In genomic region chr2:25131601-25132000, GRCm38 (mm10) we compare ENCODE assay signal across 33 mouse cellular contexts. TPM values are rescaled to one million over a fixed set of nuclear protein-coding genes. Genes with fewer than 3 reads are reported as not detected.
DNase-seq lines count a peak whose midpoint lies in the region; ATAC-seq and TF ChIP-seq lines count a peak whose summit lies in the region.
"Had no signal": no experiment of that assay in that cellular context is flagged by ENCODE, and none has a peak within 500 bp of the region (broad histone marks: within the 10 kb centered on the region; RNA-seq: fewer than 3 reads in every experiment).

No protein-coding gene starts in this region.

- no peak overlapping the region for H3K9ac ChIP-seq in hindbrain, postnatal 0 days (replicated peaks; ENCODE audit: low read length)
- H3K9ac ChIP-seq in liver, embryonic 11.5 days (ENCODE audit: low read depth, low read length), result 0 out of 2 replicates have a peak overlapping the region, but pooled peaks have one; percentile 20
- no peak overlapping the region for H3K9ac ChIP-seq in liver, embryonic 16.5 days (ENCODE audit: low read depth, low read length)
- no peak overlapping the region for H3K9ac ChIP-seq in kidney, embryonic 16.5 days (replicated peaks; ENCODE audit: low read length)
- no peak overlapping the region for H3K9ac ChIP-seq in heart, embryonic 11.5 days (ENCODE audit: low read depth, low read length)
- H3K9ac ChIP-seq: embryonic facial prominence, embryonic 13.5 days; forebrain, postnatal 0 days; hindbrain, embryonic 12.5 days; neural tube, embryonic 12.5 days had no signal

- H3K4me3 ChIP-seq in hindbrain, embryonic 10.5 days, result no peak overlapping the region
- H3K4me3 ChIP-seq in hindbrain, postnatal 0 days (ENCODE audit: low read length), result no peak overlapping the region
- no peak overlapping the region for H3K4me3 ChIP-seq in liver, embryonic 11.5 days (ENCODE audit: low read depth, low read length)
- H3K4me3 ChIP-seq in liver, embryonic 16.5 days (ENCODE audit: low read depth, low read length), result no peak overlapping the region
- H3K4me3 ChIP-seq in kidney, embryonic 16.5 days (ENCODE audit: low read length), result no peak overlapping the region
- H3K4me3 ChIP-seq in heart, embryonic 11.5 days (ENCODE audit: low read depth, low read length), result no peak overlapping the region
- H3K4me3 ChIP-seq: embryonic facial prominence, embryonic 13.5 days; heart, adult 2 months; hindbrain, embryonic 12.5 days; myocyte; neural tube, embryonic 12.5 days had no signal

- no peak overlapping the region for H3K4me2 ChIP-seq in hindbrain, postnatal 0 days (ENCODE audit: low read depth, low read length)
- peak overlapping the region; percentile 23; the same call in 1 of the 2 replicates for H3K4me2 ChIP-seq in liver, embryonic 11.5 days
- H3K4me2 ChIP-seq in liver, embryonic 16.5 days (ENCODE audit: low read depth, low read length), result no peak overlapping the region
- H3K4me2 ChIP-seq in kidney, embryonic 16.5 days (replicated peaks; ENCODE audit: low read depth, low read length), result no peak overlapping the region
- H3K4me2 ChIP-seq in heart, embryonic 11.5 days, result no peak overlapping the region
- H3K4me2 ChIP-seq: embryonic facial prominence, embryonic 13.5 days; hindbrain, embryonic 12.5 days; midbrain, embryonic 11.5 days; neural tube, embryonic 12.5 days had no signal

- H3K4me1 ChIP-seq in hindbrain, embryonic 10.5 days (replicated peaks), result peaks cover 47% of the 10 kb centered on the region
- H3K4me1 ChIP-seq in hindbrain, postnatal 0 days (ENCODE audit: insufficient read depth, low read length), result peaks cover 3% of the 10 kb centered on the region; the same call in 1 of the 2 replicates
- H3K4me1 ChIP-seq in liver, embryonic 11.5 days (replicated peaks; ENCODE audit: control insufficient read depth, insufficient read depth, low read length), result peaks cover 15% of the 10 kb centered on the region
- H3K4me1 ChIP-seq in liver, embryonic 16.5 days (ENCODE audit: control insufficient read depth, low read depth, low read length), result peaks cover 14% of the 10 kb centered on the region
- peaks cover 17% of the 10 kb centered on the region for H3K4me1 ChIP-seq in kidney, embryonic 16.5 days (ENCODE audit: insufficient read depth, low read length)
- H3K4me1 ChIP-seq in heart, embryonic 11.5 days (ENCODE audit: control insufficient read depth, insufficient read depth, low read length), result peaks cover 13% of the 10 kb centered on the region

- H3K27me3 ChIP-seq in hindbrain, embryonic 10.5 days (ENCODE audit: insufficient read depth, poor library complexity, severe bottlenecking), result no peaks in the 10 kb centered on the region
- no peaks in the 10 kb centered on the region for H3K27me3 ChIP-seq in hindbrain, postnatal 0 days (ENCODE audit: insufficient read depth, low read length)
- no peaks in the 10 kb centered on the region for H3K27me3 ChIP-seq in liver, embryonic 11.5 days (replicated peaks; ENCODE audit: control insufficient read depth, insufficient read depth, low read length)
- H3K27me3 ChIP-seq in liver, embryonic 16.5 days (ENCODE audit: control insufficient read depth, insufficient read depth, low read depth, low read length), result no peaks in the 10 kb centered on the region
- no peaks in the 10 kb centered on the region for H3K27me3 ChIP-seq in kidney, embryonic 16.5 days (ENCODE audit: insufficient read depth, low read length)
- no peaks in the 10 kb centered on the region for H3K27me3 ChIP-seq in heart, embryonic 11.5 days (ENCODE audit: control insufficient read depth, insufficient read depth, low read length)
- H3K27me3 ChIP-seq: embryonic facial prominence, embryonic 13.5 days; hindbrain, embryonic 12.5 days; neural tube, embryonic 12.5 days had no signal

- intact Hi-C loops in heart, postnatal 14 days (cut with DNase I), result no loop called here

- no peaks in the 10 kb centered on the region for H3K9me3 ChIP-seq in hindbrain, embryonic 10.5 days
- H3K9me3 ChIP-seq in hindbrain, postnatal 0 days (ENCODE audit: low read length), result no peaks in the 10 kb centered on the region
- no peaks in the 10 kb centered on the region for H3K9me3 ChIP-seq in liver, embryonic 11.5 days (ENCODE audit: control insufficient read depth, low read length)
- H3K9me3 ChIP-seq in liver, embryonic 16.5 days (replicated peaks; ENCODE audit: control insufficient read depth, low read length), result no peaks in the 10 kb centered on the region
- H3K9me3 ChIP-seq in kidney, embryonic 16.5 days (ENCODE audit: low read length), result no peaks in the 10 kb centered on the region
- no peaks in the 10 kb centered on the region for H3K9me3 ChIP-seq in heart, embryonic 11.5 days (replicated peaks; ENCODE audit: control insufficient read depth, low read length)
- H3K9me3 ChIP-seq: embryonic facial prominence, embryonic 13.5 days; hindbrain, embryonic 12.5 days; neural tube, embryonic 12.5 days had no signal

- TF ChIP-seq CTCF in hindbrain, postnatal 0 days (IDR thresholded peaks at IDR 0.05; ENCODE audit: low read depth), result no peak

- ATAC-seq in hindbrain, postnatal 0 days, result no peak
- ATAC-seq in liver, embryonic 11.5 days (replicated peaks; ENCODE audit: low FRiP score), result peak; percentile 88
- ATAC-seq in liver, embryonic 16.5 days (ENCODE audit: low read depth), result peak; percentile 78
- ATAC-seq in megakaryocyte-erythroid progenitor cell, adult 5-6 weeks (replicated peaks; ENCODE audit: low FRiP score, low TSS enrichment, poor library complexity, severe bottlenecking), result peak; percentile 81
- no peak for ATAC-seq in kidney, embryonic 16.5 days (ENCODE audit: low FRiP score, low TSS enrichment)
- no peak for ATAC-seq in heart, embryonic 11.5 days (replicated peaks; ENCODE audit: insufficient number of reproducible peaks, low FRiP score, low TSS enrichment)
- ATAC-seq: forebrain, postnatal 0 days; intestine, embryonic 16.5 days had no signal

- no peaks in the 10 kb centered on the region for H3K36me3 ChIP-seq in hindbrain, embryonic 10.5 days
- no peaks in the 10 kb centered on the region for H3K36me3 ChIP-seq in hindbrain, postnatal 0 days (ENCODE audit: insufficient read depth, low read length)
- H3K36me3 ChIP-seq in liver, embryonic 11.5 days (ENCODE audit: control insufficient read depth, insufficient read depth, low read length), result no peaks in the 10 kb centered on the region
- no peaks in the 10 kb centered on the region for H3K36me3 ChIP-seq in liver, embryonic 16.5 days (ENCODE audit: control insufficient read depth, insufficient read depth)
- no peaks in the 10 kb centered on the region for H3K36me3 ChIP-seq in kidney, embryonic 16.5 days (ENCODE audit: insufficient read depth, low read length)
- H3K36me3 ChIP-seq in heart, embryonic 11.5 days (ENCODE audit: control insufficient read depth, insufficient read depth, low read length), result no peaks in the 10 kb centered on the region
- H3K36me3 ChIP-seq: embryonic facial prominence, embryonic 13.5 days; hindbrain, embryonic 12.5 days; neural tube, embryonic 12.5 days had no signal

- DNase-seq in hindbrain, embryonic 10.5 days (ENCODE audit: low spot score), result no peak
- no peak for DNase-seq in hindbrain, postnatal 0 days (ENCODE audit: low spot score)
- no peak for DNase-seq in liver, embryonic 11.5 days (ENCODE audit: low spot score)
- DNase-seq in heart, postnatal 14 days, result no peak
- DNase-seq: adrenal gland, postnatal 14 days; cerebellum, adult 2 months; cerebellum, postnatal 36 days; embryo, embryonic 11 days; forebrain, postnatal 0 days; heart, adult 2 months; kidney, adult 8-10 months; kidney, postnatal 14 days; layer of hippocampus, adult 9-11 months; thymus, postnatal 4 days had no signal

- 79% methylated on average over 9 of the region's 9 CpGs for WGBS in hindbrain, embryonic 10.5 days
- 75% methylated on average over 9 of the region's 9 CpGs for WGBS in hindbrain, postnatal 0 days
- 43% methylated on average over 9 of the region's 9 CpGs for WGBS in liver, embryonic 11.5 days
- 30% methylated on average over 9 of the region's 9 CpGs for WGBS in liver, embryonic 16.5 days (ENCODE audit: insufficient replicate concordance)
- 76% methylated on average over 9 of the region's 9 CpGs for WGBS in kidney, embryonic 16.5 days
- WGBS in heart, embryonic 11.5 days (ENCODE audit: insufficient replicate concordance), result 60% methylated on average over 9 of the region's 9 CpGs

- H3K27ac ChIP-seq in hindbrain, embryonic 10.5 days, result 0 out of 2 replicates have a peak overlapping the region, but pooled peaks have one; percentile 17
- H3K27ac ChIP-seq in hindbrain, postnatal 0 days, result no peak overlapping the region
- peak overlapping the region; percentile 28; the same call in 1 of the 2 replicates for H3K27ac ChIP-seq in liver, embryonic 11.5 days (ENCODE audit: low read depth, low read length)
- H3K27ac ChIP-seq in liver, embryonic 16.5 days (ENCODE audit: low read length), result no peak overlapping the region
- no peak overlapping the region for H3K27ac ChIP-seq in kidney, embryonic 16.5 days (ENCODE audit: low read length)
- no peak overlapping the region for H3K27ac ChIP-seq in heart, embryonic 11.5 days (ENCODE audit: low read depth, low read length)
- H3K27ac ChIP-seq: embryonic facial prominence, embryonic 13.5 days; heart, adult 2 months; hindbrain, embryonic 12.5 days; neural tube, embryonic 12.5 days had no signal

RNA-seq across cellular contexts. Expression of gene Noxa1, which starts 36.7 kb away (rescaled TPM):
- polyA plus RNA-seq in hindbrain, embryonic 10.5 days (2016; fragmentation: Nextera tagmentation; extraction: Ambion mirVana), result 0.22 and 0.38 TPM in 2 replicates
- not detected in 2 replicates for total RNA-seq in hindbrain, postnatal 0 days (2014; rRNA removed)
- polyA plus RNA-seq in hindbrain, postnatal 0 days (2015; fragmentation: Nextera tagmentation; extraction: Ambion mirVana), result not detected in 2 replicates
- 0.69 and 1.0 TPM in 2 replicates for polyA plus RNA-seq in liver, embryonic 11.5 days (2014; fragmentation: Nextera tagmentation; extraction: Ambion mirVana)
- 0.82 and 0.85 TPM in 2 replicates for polyA plus RNA-seq in liver, embryonic 16.5 days (2015; fragmentation: Nextera tagmentation; extraction: Ambion mirVana)
- total RNA-seq in megakaryocyte-erythroid progenitor cell, adult 5-6 weeks (2014; fragmentation: Nextera tagmentation), result not detected in 2 replicates
- total RNA-seq in megakaryocyte-erythroid progenitor cell, adult 5-6 weeks (2017), result 1.1 TPM in 1 of 2 replicates, not detected in the other
- total RNA-seq in heart, postnatal 14 days (2021), result not detected
- polyA plus RNA-seq in kidney, embryonic 16.5 days (2015; fragmentation: Nextera tagmentation; extraction: Ambion mirVana), result 0.39 and 0.65 TPM in 2 replicates
- polyA plus RNA-seq in heart, embryonic 11.5 days (2014; fragmentation: Nextera tagmentation; extraction: Ambion mirVana), result 0.10 TPM in 1 of 2 replicates, not detected in the other
- total RNA-seq: adrenal gland, postnatal 14 days; forebrain, postnatal 0 days; gastrocnemius, adult 8-10 months; gastrocnemius, postnatal 4 days; heart, adult 2 months; heart, postnatal 25 days; left cerebral cortex, postnatal 10 days; liver, adult 2 months; midbrain, postnatal 0 days had no signal
- polyA plus RNA-seq: cerebellum, adult 2 months; embryonic facial prominence, embryonic 13.5 days; forebrain, postnatal 0 days; heart, adult 2 months; heart, embryonic 14.5 days; midbrain, embryonic 11.5 days; midbrain, postnatal 0 days; myocyte; neural tube, embryonic 12.5 days had no signal

RNA-seq across cellular contexts. Expression of gene Nrarp, which starts 49.0 kb away (rescaled TPM):
- polyA plus RNA-seq in hindbrain, embryonic 10.5 days (2016; fragmentation: Nextera tagmentation; extraction: Ambion mirVana), result 77.4 and 108 TPM in 2 replicates
- total RNA-seq in hindbrain, postnatal 0 days (2014; rRNA removed), result 50.8 and 58.0 TPM in 2 replicates
- 14.2 and 14.7 TPM in 2 replicates for polyA plus RNA-seq in hindbrain, postnatal 0 days (2015; fragmentation: Nextera tagmentation; extraction: Ambion mirVana)
- polyA plus RNA-seq in liver, embryonic 11.5 days (2014; fragmentation: Nextera tagmentation; extraction: Ambion mirVana), result 6.5 and 7.6 TPM in 2 replicates
- 1.1 and 1.3 TPM in 2 replicates for polyA plus RNA-seq in liver, embryonic 16.5 days (2015; fragmentation: Nextera tagmentation; extraction: Ambion mirVana)
- total RNA-seq in megakaryocyte-erythroid progenitor cell, adult 5-6 weeks (2014; fragmentation: Nextera tagmentation), result 3.5 and 4.6 TPM in 2 replicates
- 1.3 and 2.4 TPM in 2 replicates for total RNA-seq in megakaryocyte-erythroid progenitor cell, adult 5-6 weeks (2017)
- total RNA-seq in heart, postnatal 14 days (2021), result 10 to 100 TPM; 14.0 to 15.0 TPM
- 18.4 and 18.8 TPM in 2 replicates for polyA plus RNA-seq in kidney, embryonic 16.5 days (2015; fragmentation: Nextera tagmentation; extraction: Ambion mirVana)
- 4.5 and 4.8 TPM in 2 replicates for polyA plus RNA-seq in heart, embryonic 11.5 days (2014; fragmentation: Nextera tagmentation; extraction: Ambion mirVana)

RNA-seq across cellular contexts. Expression of gene Entpd8, which starts 51.5 kb away (rescaled TPM):
- polyA plus RNA-seq in hindbrain, embryonic 10.5 days (2016; fragmentation: Nextera tagmentation; extraction: Ambion mirVana), result not detected in 2 replicates
- total RNA-seq in hindbrain, postnatal 0 days (2014; rRNA removed), result not detected in 2 replicates
- not detected in 2 replicates for polyA plus RNA-seq in hindbrain, postnatal 0 days (2015; fragmentation: Nextera tagmentation; extraction: Ambion mirVana)
- 0.90 and 1.7 TPM in 2 replicates for polyA plus RNA-seq in liver, embryonic 11.5 days (2014; fragmentation: Nextera tagmentation; extraction: Ambion mirVana)
- polyA plus RNA-seq in liver, embryonic 16.5 days (2015; fragmentation: Nextera tagmentation; extraction: Ambion mirVana), result 5.3 and 8.0 TPM in 2 replicates
- total RNA-seq in megakaryocyte-erythroid progenitor cell, adult 5-6 weeks (2014; fragmentation: Nextera tagmentation), result not detected in 2 replicates
- total RNA-seq in megakaryocyte-erythroid progenitor cell, adult 5-6 weeks (2017), result not detected in 2 replicates
- not detected for total RNA-seq in heart, postnatal 14 days (2021)
- 8.6 and 10.0 TPM in 2 replicates for polyA plus RNA-seq in kidney, embryonic 16.5 days (2015; fragmentation: Nextera tagmentation; extraction: Ambion mirVana)
- not detected in 2 replicates for polyA plus RNA-seq in heart, embryonic 11.5 days (2014; fragmentation: Nextera tagmentation; extraction: Ambion mirVana)
- total RNA-seq: forebrain, postnatal 0 days; gastrocnemius, adult 8-10 months; gastrocnemius, postnatal 4 days; heart, adult 2 months; heart, postnatal 25 days; left cerebral cortex, postnatal 10 days; MEL; midbrain, postnatal 0 days had no signal
- polyA plus RNA-seq: cerebellum, adult 2 months; embryonic facial prominence, embryonic 13.5 days; forebrain, postnatal 0 days; heart, adult 2 months; heart, embryonic 14.5 days; hindbrain, embryonic 12.5 days; limb, embryonic 11.5 days; midbrain, embryonic 11.5 days; midbrain, postnatal 0 days; myocyte; neural tube, embryonic 12.5 days had no signal

Comparison
In these comparisons a context has a peak if more than half of its experiments do, and no peak if none do; other contexts are left out.
1. H3K27ac ChIP-seq: peak in hindbrain, embryonic 10.5 days (single experiment) and liver, embryonic 11.5 days (single experiment); none in hindbrain, postnatal 0 days (single experiment), liver, embryonic 16.5 days (single experiment), kidney, embryonic 16.5 days (single experiment) and heart, embryonic 11.5 days (single experiment).
2. ATAC-seq: peak in liver, embryonic 11.5 days (single experiment), liver, embryonic 16.5 days (single experiment) and megakaryocyte-erythroid progenitor cell, adult 5-6 weeks (single experiment); none in hindbrain, postnatal 0 days (single experiment), kidney, embryonic 16.5 days (single experiment) and heart, embryonic 11.5 days (single experiment).